Mouse (Mus musculus) kidney, embryonic 15.5 days (tissue): ENCODE measurements around the gene B4galt5. TPM values are rescaled to one million over a fixed set of nuclear protein-coding genes. Genes with fewer than 3 reads are reported as not detected.

ENCODE experiments used
- ATAC-seq: fragments of 200-750 bp; cut with Nextera tagmentation; replicated peaks from 2 replicates; pipeline ENCODE4 v1.8.0; 2017; ENCODE audit warnings: moderate TSS enrichment; ENCODE audit not compliant: low FRiP score
- H3K27ac ChIP-seq: fragments of 300-500 bp; sonication (generic); 2 replicates; pipeline ENCODE4 v1.5.1; 2015; ENCODE audit warnings: mild to moderate bottlenecking, inconsistent platforms
- H3K27me3 ChIP-seq: fragments of 300-500 bp; sonication (generic); 2 replicates; pipeline ENCODE4 v1.6.1; 2015; ENCODE audit warnings: inconsistent platforms
- H3K36me3 ChIP-seq: fragments of 300-500 bp; sonication (generic); 2 replicates; pipeline ENCODE4 v1.6.1; 2015; ENCODE audit warnings: inconsistent platforms
- H3K4me1 ChIP-seq: fragments of 300-500 bp; sonication (generic); 2 replicates; pipeline ENCODE4 v1.6.1; 2015; ENCODE audit warnings: inconsistent platforms
- H3K4me2 ChIP-seq: fragments of 300-500 bp; sonication (generic); 2 replicates; pipeline ENCODE4 v1.6.1; 2015; ENCODE audit warnings: moderate library complexity, mild to moderate bottlenecking, inconsistent platforms
- H3K4me3 ChIP-seq: fragments of 300-500 bp; sonication (generic); replicated peaks from 2 replicates; pipeline ENCODE4 v1.5.1; 2015; ENCODE audit warnings: mild to moderate bottlenecking, inconsistent platforms
- H3K9ac ChIP-seq: fragments of 300-500 bp; sonication (generic); 2 replicates; pipeline ENCODE4 v1.6.1; 2015; ENCODE audit warnings: mild to moderate bottlenecking, inconsistent platforms
- H3K9me3 ChIP-seq: fragments of 300-500 bp; sonication (generic); replicated peaks from 2 replicates; pipeline ENCODE4 v1.6.1; 2016; ENCODE audit warnings: inconsistent platforms
- WGBS: fragments of 180-500 bp; shearing (Covaris S2); methylation state at CpG from one replicate; pipeline ENCODE4 v1.1.7; 2015; ENCODE audit warnings: mixed read lengths; 5-methylcytosine and 5-hydroxymethylcytosine counted together
- polyA plus RNA-seq: library from polyadenylated mRNA; unstranded; fragments of >200 nt; fragmentation: Nextera tagmentation; extraction: Ambion mirVana; gene quantifications from 2 replicates; pipeline ENCODE4 v1.2.1, GENCODE M21; 2015

The B4galt5 gene
- polyA plus RNA-seq, 1 experiment from 2014 or later: 9.6 TPM

DNA sequence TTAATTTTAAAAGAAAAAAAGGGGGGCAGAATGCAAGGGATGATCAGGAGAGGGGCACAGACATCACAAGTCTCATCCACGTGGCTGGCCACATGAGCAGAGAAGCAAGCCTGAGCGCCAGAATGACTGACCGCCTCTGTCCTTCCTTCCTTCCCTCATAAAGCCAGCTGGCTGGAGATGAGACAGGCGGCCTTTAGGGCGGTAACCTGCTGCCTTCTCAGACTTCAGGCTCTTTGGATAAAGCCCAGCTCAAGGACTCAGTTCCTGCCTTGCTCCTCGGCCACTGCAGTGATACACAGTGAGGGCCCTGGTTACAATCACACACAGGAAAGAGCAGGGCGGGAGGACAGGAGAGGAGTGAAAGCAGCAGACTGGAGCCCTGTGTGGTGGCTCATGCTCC lies 94.8 kb downstream of the B4galt5 start:
- Histone ChIP-seq H3K4me2 (no peak overlapping the region), H3K9me3 (no peaks in the 10 kb centered on the region), H3K36me3 (no peaks in the 10 kb centered on the region), H3K27ac (no peak overlapping the region), H3K9ac (no peak overlapping the region), H3K4me3 (no peak overlapping the region), H3K27me3 (no peaks in the 10 kb centered on the region), H3K4me1 (peaks cover 44% of the 10 kb centered on the region)
- 61% methylated on average over 7 of the region's 7 CpGs for WGBS
- no peak for ATAC-seq

GRCm38 (mm10) chr2:167253476-167253875 lies 95.5 kb downstream of the B4galt5 start:
- Histone ChIP-seq H3K27me3 (no peaks in the 10 kb centered on the region), H3K36me3 (no peaks in the 10 kb centered on the region), H3K4me1 (peaks cover 47% of the 10 kb centered on the region), H3K9ac (no peak overlapping the region), H3K27ac (no peak overlapping the region), H3K4me2 (no peak overlapping the region), H3K4me3 (no peak overlapping the region), H3K9me3 (no peaks in the 10 kb centered on the region)
- no peak for ATAC-seq
- WGBS: 83% methylated on average over 5 of the region's 5 CpGs

DNA sequence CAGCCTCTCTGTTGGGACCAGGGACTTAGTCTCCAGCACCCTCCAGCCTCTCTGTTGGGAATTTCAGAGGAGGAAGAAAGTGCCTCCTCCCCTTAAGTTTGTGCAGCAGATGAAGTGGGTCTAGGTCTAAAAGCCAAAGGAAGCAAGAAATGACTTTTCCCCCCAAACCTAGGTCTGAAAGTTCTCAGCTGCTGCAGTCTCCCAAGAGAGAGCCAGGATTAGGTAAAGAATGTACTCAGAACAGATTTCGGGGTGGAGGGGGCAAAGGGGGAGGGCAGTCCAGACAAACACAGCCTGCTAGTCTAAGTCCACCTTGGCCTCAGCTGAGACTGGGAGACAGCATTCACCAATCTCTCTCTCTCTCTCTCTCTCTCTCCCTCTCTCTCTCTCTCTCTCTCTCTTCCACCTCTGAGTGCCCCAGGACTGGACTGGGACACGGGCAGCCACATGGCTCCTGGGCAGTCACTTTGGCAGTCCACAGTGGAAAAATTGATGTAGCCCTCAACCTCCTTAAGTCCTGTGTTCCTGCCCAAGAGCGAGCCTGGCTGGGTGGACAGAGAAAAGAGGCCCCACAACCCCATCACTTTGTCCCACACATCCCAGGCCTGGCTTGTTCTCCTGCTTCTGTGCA lies 96.8 kb downstream of the B4galt5 start:
- Histone ChIP-seq H3K9ac (no peak overlapping the region), H3K27ac (peak overlapping the region; percentile 52)
- 45% methylated on average over 3 of the region's 3 CpGs for whole genome bisulfite sequencing

GRCm38 (mm10) chr2:167250736-167251337 lies 98.1 kb downstream of the B4galt5 start:
- H3K36me3 ChIP-seq: no peaks in the 10 kb centered on the region
- H3K4me2 ChIP-seq: peak overlapping the region; percentile 27
- WGBS: 20% methylated on average over 7 of the region's 7 CpGs
- H3K4me1 ChIP-seq: peaks cover 47% of the 10 kb centered on the region
- peak; percentile 52 for ATAC-seq
- H3K4me3 ChIP-seq: no peak overlapping the region
- H3K27ac ChIP-seq: peak overlapping the region; percentile 81
- no peaks in the 10 kb centered on the region for H3K27me3 ChIP-seq
- no peak overlapping the region for H3K9ac ChIP-seq
- H3K9me3 ChIP-seq: no peaks in the 10 kb centered on the region

More for the DNA sequence above, 96.8 kb downstream of the B4galt5 start:
- Histone ChIP-seq H3K36me3 (no peaks in the 10 kb centered on the region), H3K4me2 (no peak overlapping the region), H3K27me3 (no peaks in the 10 kb centered on the region), H3K4me3 (no peak overlapping the region), H3K4me1 (peaks cover 47% of the 10 kb centered on the region), H3K9me3 (no peaks in the 10 kb centered on the region)
- ATAC-seq: no peak

GRCm38 (mm10) chr2:167250003-167250735 lies 98.8 kb downstream of the B4galt5 start:
- ATAC-seq: no peak
- Histone ChIP-seq H3K27me3 (no peaks in the 10 kb centered on the region), H3K9ac (no peak overlapping the region), H3K27ac (peak overlapping the region; percentile 69), H3K9me3 (no peaks in the 10 kb centered on the region), H3K4me1 (peaks cover 47% of the 10 kb centered on the region), H3K36me3 (no peaks in the 10 kb centered on the region), H3K4me3 (no peak overlapping the region), H3K4me2 (no peak overlapping the region)
- WGBS: 44% methylated on average over 10 of the region's 11 CpGs

GRCm38 (mm10) chr2:167249591-167249990 lies 99.4 kb downstream of the B4galt5 start:
- ATAC-seq: no peak; the same call in 1 of the 2 replicates
- Histone ChIP-seq H3K4me3 (no peak overlapping the region), H3K27ac (peak overlapping the region; percentile 69), H3K9ac (no peak overlapping the region), H3K9me3 (no peaks in the 10 kb centered on the region; the same call in 1 of the 2 replicates), H3K27me3 (no peaks in the 10 kb centered on the region), H3K36me3 (no peaks in the 10 kb centered on the region), H3K4me2 (no peak overlapping the region), H3K4me1 (peaks cover 45% of the 10 kb centered on the region)
- WGBS: 22% methylated on average over 3 of the region's 3 CpGs

Other genes with a start within 250 kb of the B4galt5 start
- 0.95 and 1.9 TPM in 2 replicates for gene Kcnb1, start 159.0 kb downstream of the B4galt5 start, polyA plus RNA-seq
- gene Ptgis, start 108.6 kb downstream of the B4galt5 start, polyA plus RNA-seq: 18.7 and 21.1 TPM in 2 replicates
- gene Slc9a8, start 72.5 kb upstream of the B4galt5 start, polyA plus RNA-seq: 21.9 and 27.1 TPM in 2 replicates
- 89.9 and 91.9 TPM in 2 replicates for gene Rnf114, start 143.5 kb upstream of the B4galt5 start, polyA plus RNA-seq
- 17.8 and 17.9 TPM in 2 replicates for gene Spata2, start 143.7 kb upstream of the B4galt5 start, polyA plus RNA-seq
- gene Snai1, start 189.0 kb upstream of the B4galt5 start, polyA plus RNA-seq: 34.3 and 37.7 TPM in 2 replicates